Mouse (Mus musculus) activated CD4-positive, CD25-positive, alpha-beta regulatory T cell, adult 9 weeks (primary cell): Measurements from ENCODE around the gene Esrrg. TPM values are rescaled to one million over a fixed set of nuclear protein-coding genes. Genes with fewer than 3 reads are reported as not detected.

Experiments used
- polyA plus RNA-seq: library from polyadenylated mRNA; unstranded; fragments of 100-300 nt; shearing (Covaris generic); gene quantifications from one replicate; pipeline ENCODE4 v1.2.1, GENCODE M21; 2017

The Esrrg gene
- polyA plus RNA-seq = not detected

GRCm38 (mm10) chr1:187608261-187608921 is at the start of gene Esrrg:
TSS of gene Esrrg (plus strand) at chr1:187608791.

GRCm38 (mm10) chr1:188261903-188262682 is 653.5 kb downstream of the Esrrg start, which contains the start of gene Ush2a:
TSS of gene Ush2a (plus strand) at chr1:188262023.

